Mouse (Mus musculus) embryonic facial prominence, embryonic 14.5 days (tissue): ENCODE results near the gene Jade2. TPM values are rescaled to one million over a fixed set of nuclear protein-coding genes. Genes with fewer than 3 reads are reported as not detected.

Source experiments
- ATAC-seq: fragments of 200-750 bp; cut with Nextera tagmentation; 2 replicates; pipeline ENCODE4 v1.8.0; 2017; ENCODE audit warnings: low read depth, moderate number of reproducible peaks, moderate TSS enrichment
- DNase-seq: peaks from one replicate; pipeline ENCODE4 v3.0.0-alpha.2; 2015; ENCODE audit warnings: low spot score
- H3K27ac ChIP-seq: fragments of 300-500 bp; sonication (generic); replicated peaks from 2 replicates; pipeline ENCODE4 v1.5.1; 2014; ENCODE audit warnings: low read depth, mild to moderate bottlenecking, low read length, moderate library complexity
- H3K27me3 ChIP-seq: fragments of 300-500 bp; sonication (generic); replicated peaks from 2 replicates; pipeline ENCODE4 v1.6.1; 2014; ENCODE audit warnings: low read length; ENCODE audit not compliant: control insufficient read depth, insufficient read depth
- H3K36me3 ChIP-seq: fragments of 300-500 bp; sonication (generic); 2 replicates; pipeline ENCODE4 v1.6.1; 2014; ENCODE audit warnings: low read length, mixed read lengths; ENCODE audit not compliant: control insufficient read depth, insufficient read depth
- H3K4me1 ChIP-seq: fragments of 300-500 bp; sonication (generic); 2 replicates; pipeline ENCODE4 v1.6.1; 2014; ENCODE audit warnings: antibody characterized with exemption, low read length; ENCODE audit not compliant: control insufficient read depth, insufficient read depth
- H3K4me2 ChIP-seq: fragments of 300-500 bp; sonication (generic); 2 replicates; pipeline ENCODE4 v1.6.1; 2014; ENCODE audit warnings: low read depth, mild to moderate bottlenecking, low read length, moderate library complexity, mixed read lengths
- H3K4me3 ChIP-seq: fragments of 300-500 bp; sonication (generic); 2 replicates; pipeline ENCODE4 v1.5.1; 2014; ENCODE audit warnings: low read depth, mild to moderate bottlenecking, low read length
- H3K9ac ChIP-seq: fragments of 300-500 bp; sonication (generic); 2 replicates; pipeline ENCODE4 v1.6.1; 2014; ENCODE audit warnings: low read depth, mild to moderate bottlenecking, low read length, moderate library complexity, mixed read lengths
- H3K9me3 ChIP-seq: fragments of 300-500 bp; sonication (generic); 2 replicates; pipeline ENCODE4 v1.6.1; 2016; ENCODE audit warnings: low read length; ENCODE audit not compliant: control insufficient read depth
- WGBS: fragments of 180-500 bp; shearing (Covaris S2); extraction: QIAGEN DNeasy Blood & Tissue Kit; methylation state at CpG from one replicate; pipeline ENCODE4 v1.1.7; 2014; 5-methylcytosine and 5-hydroxymethylcytosine counted together
- polyA plus RNA-seq: library from polyadenylated mRNA; unstranded; fragments of >200 nt; fragmentation: Nextera tagmentation; extraction: Ambion mirVana; gene quantifications from 2 replicates; pipeline ENCODE4 v1.2.1, GENCODE M21; 2014

Gene Jade2
- polyA plus RNA-seq, 1 experiment from 2014 or later = 1.1 TPM

- Histone ChIP-seq H3K4me3 (no peak overlapping the region), H3K27ac (no peak overlapping the region; the same call in 1 of the 2 replicates), H3K4me1 (peaks cover 18% of the 10 kb centered on the region), H3K9me3 (no peaks in the 10 kb centered on the region), H3K9ac (no peak overlapping the region), H3K4me2 (no peak overlapping the region), H3K27me3 (no peaks in the 10 kb centered on the region), H3K36me3 (no peaks in the 10 kb centered on the region)
- DNase-seq = no peak
- WGBS = 44% methylated on average over 5 of the region's 5 CpGs
- no peak for ATAC-seq
These were observed 4.9 kb downstream of the Jade2 start for GRCm38 (mm10) chr11:51852595-51852994.

- no peak overlapping the region for H3K4me3 ChIP-seq
- no peak overlapping the region for H3K4me2 ChIP-seq
- no peaks in the 10 kb centered on the region for H3K9me3 ChIP-seq
- no peaks in the 10 kb centered on the region for H3K27me3 ChIP-seq
- ATAC-seq = no peak
- no peak overlapping the region for H3K9ac ChIP-seq
- peak; percentile 49 for DNase-seq
- peaks cover 18% of the 10 kb centered on the region for H3K4me1 ChIP-seq
- H3K27ac ChIP-seq = no peak overlapping the region
- H3K36me3 ChIP-seq = no peaks in the 10 kb centered on the region
- 84% methylated on average over 7 of the region's 7 CpGs for WGBS
These were observed 5.3 kb downstream of the Jade2 start for GRCm38 (mm10) chr11:51852091-51852521.

GRCm38 (mm10) chr11:51850741-51851330 lies 6.6 kb downstream of the Jade2 start:
- H3K4me3 ChIP-seq = no peak overlapping the region
- H3K36me3 ChIP-seq = peaks cover 7% of the 10 kb centered on the region; the same call in 1 of the 2 replicates
- H3K9me3 ChIP-seq = no peaks in the 10 kb centered on the region
- no peak for ATAC-seq
- 70% methylated on average over 11 of the region's 11 CpGs for WGBS
- no peak overlapping the region for H3K4me2 ChIP-seq
- no peak overlapping the region for H3K9ac ChIP-seq
- peak; percentile 33 for DNase-seq
- H3K27me3 ChIP-seq = no peaks in the 10 kb centered on the region
- no peak overlapping the region for H3K27ac ChIP-seq
- H3K4me1 ChIP-seq = peaks cover 18% of the 10 kb centered on the region

GRCm38 (mm10) chr11:51848324-51848723 lies 9.1 kb downstream of the Jade2 start:
- ATAC-seq (no peak), DNase-seq (no peak)
- Histone ChIP-seq H3K9me3 (no peaks in the 10 kb centered on the region), H3K4me2 (no peak overlapping the region), H3K4me1 (peaks cover 7% of the 10 kb centered on the region; the same call in 1 of the 2 replicates), H3K27ac (no peak overlapping the region), H3K36me3 (peaks cover 7% of the 10 kb centered on the region; the same call in 1 of the 2 replicates), H3K9ac (no peak overlapping the region), H3K4me3 (no peak overlapping the region), H3K27me3 (no peaks in the 10 kb centered on the region)
- 83% methylated on average over 3 of the region's 3 CpGs for WGBS

GRCm38 (mm10) chr11:51847902-51848301 lies 9.6 kb downstream of the Jade2 start:
- Histone ChIP-seq H3K27ac (no peak overlapping the region), H3K36me3 (peaks cover 7% of the 10 kb centered on the region; the same call in 1 of the 2 replicates), H3K4me3 (no peak overlapping the region), H3K9ac (no peak overlapping the region), H3K4me1 (peaks cover 3% of the 10 kb centered on the region; the same call in 1 of the 2 replicates), H3K27me3 (no peaks in the 10 kb centered on the region), H3K9me3 (no peaks in the 10 kb centered on the region), H3K4me2 (no peak overlapping the region)
- ATAC-seq = no peak
- DNase-seq = no peak
- whole genome bisulfite sequencing = 67% methylated on average over 1 of the region's 1 CpGs

- H3K4me1 ChIP-seq = peaks cover 6% of the 10 kb centered on the region
- H3K36me3 ChIP-seq = peaks cover 13% of the 10 kb centered on the region; the same call in 1 of the 2 replicates
- no peak overlapping the region for H3K27ac ChIP-seq
- no peak overlapping the region for H3K4me2 ChIP-seq
- WGBS = 85% methylated on average over 16 of the region's 16 CpGs
- H3K27me3 ChIP-seq = no peaks in the 10 kb centered on the region
- no peak for DNase-seq
- ATAC-seq = no peak
- H3K9ac ChIP-seq = no peak overlapping the region
- no peak overlapping the region for H3K4me3 ChIP-seq
- no peaks in the 10 kb centered on the region for H3K9me3 ChIP-seq
These were observed 11.2 kb downstream of the Jade2 start for GRCm38 (mm10) chr11:51845981-51846883.

- peaks cover 13% of the 10 kb centered on the region; the same call in 1 of the 2 replicates for H3K36me3 ChIP-seq
- peaks cover 8% of the 10 kb centered on the region for H3K4me1 ChIP-seq
- no peak for DNase-seq
- H3K27me3 ChIP-seq = no peaks in the 10 kb centered on the region
- WGBS = 66% methylated on average over 10 of the region's 10 CpGs
- no peaks in the 10 kb centered on the region for H3K9me3 ChIP-seq
- H3K9ac ChIP-seq = no peak overlapping the region
- H3K4me2 ChIP-seq = no peak overlapping the region
- ATAC-seq = no peak
- H3K4me3 ChIP-seq = no peak overlapping the region
- H3K27ac ChIP-seq = 0 out of 2 replicates have a peak overlapping the region, but pooled peaks have one; percentile 1
These were observed 12.8 kb downstream of the Jade2 start for GRCm38 (mm10) chr11:51844529-51845098.

GRCm38 (mm10) chr11:51843898-51844297 lies 13.6 kb downstream of the Jade2 start:
- no peak for ATAC-seq
- H3K4me2 ChIP-seq = no peak overlapping the region
- no peaks in the 10 kb centered on the region for H3K27me3 ChIP-seq
- peak; percentile 14 for DNase-seq
- H3K9me3 ChIP-seq = no peaks in the 10 kb centered on the region
- H3K4me1 ChIP-seq = peaks cover 8% of the 10 kb centered on the region
- H3K36me3 ChIP-seq = peaks cover 13% of the 10 kb centered on the region; the same call in 1 of the 2 replicates
- no peak overlapping the region for H3K9ac ChIP-seq
- H3K27ac ChIP-seq = no peak overlapping the region
- H3K4me3 ChIP-seq = no peak overlapping the region
